Mouse (Mus musculus): ENCODE measurements around the gene Igdcc4.

Igdcc4 gene

GRCm38 (mm10) chr9:65113694-65114093 is 12.4 kb downstream of the Igdcc4 start:
- DNase-seq: no peak

GRCm38 (mm10) chr9:65115891-65116290 is 14.6 kb downstream of the Igdcc4 start:
- DNase-seq: no peak

GRCm38 (mm10) chr9:65117516-65117915 is 16.2 kb downstream of the Igdcc4 start:
- DNase-seq: no peak

- DNase-seq: peak; percentile 91 to 92
These were observed 19.6 kb downstream of the Igdcc4 start for GRCm38 (mm10) chr9:65120935-65121334.

GRCm38 (mm10) chr9:65122545-65122944 is 21.3 kb downstream of the Igdcc4 start:
- peak; percentile 51 to 54 for DNase-seq

- DNase-seq: peak; percentile 85 to 86
These were observed 22.4 kb downstream of the Igdcc4 start for GRCm38 (mm10) chr9:65123552-65124168.

GRCm38 (mm10) chr9:65128123-65128815 is 27.0 kb downstream of the Igdcc4 start:
- peak; percentile 70 for DNase-seq

- DNase-seq: no peak
These were observed 30.4 kb downstream of the Igdcc4 start for GRCm38 (mm10) chr9:65131717-65132116.

GRCm38 (mm10) chr9:65133739-65134138 is 32.5 kb downstream of the Igdcc4 start:
- peak; percentile 92 to 95 for DNase-seq

GRCm38 (mm10) chr9:65135126-65135525 is 33.8 kb downstream of the Igdcc4 start:
- DNase-seq: peak; percentile 61 to 62

- no peak for DNase-seq
These were observed 39.2 kb downstream of the Igdcc4 start for GRCm38 (mm10) chr9:65140491-65140890.

- peak; percentile 70 to 81 for DNase-seq
These were observed 39.6 kb downstream of the Igdcc4 start, which contains the start of gene Igdcc3 for GRCm38 (mm10) chr9:65140936-65141305. Gene Igdcc3, plus strand, starts transcription at chr9:65141189.

GRCm38 (mm10) chr9:65141306-65141975 is 40.2 kb downstream of the Igdcc4 start:
- peak; percentile 68 to 73 for DNase-seq

GRCm38 (mm10) chr9:65141976-65142318 is 40.7 kb downstream of the Igdcc4 start:
- peak in 1 of 2 experiments; percentile 53 for DNase-seq

- DNase-seq: peak; percentile 38 to 52
These were observed 41.1 kb downstream of the Igdcc4 start for GRCm38 (mm10) chr9:65142399-65142798.

GRCm38 (mm10) chr9:65146001-65146400 is 44.7 kb downstream of the Igdcc4 start:
- DNase-seq: peak in 1 of 2 experiments; percentile 56

- DNase-seq: no peak
These were observed 47.2 kb downstream of the Igdcc4 start for GRCm38 (mm10) chr9:65148507-65148906.

- no peak for DNase-seq
These were observed 51.5 kb downstream of the Igdcc4 start for GRCm38 (mm10) chr9:65152711-65153330.

- peak in 1 of 2 experiments; percentile 63 for DNase-seq
These were observed 52.0 kb downstream of the Igdcc4 start for GRCm38 (mm10) chr9:65153331-65153711.

- no peak for DNase-seq
These were observed 53.6 kb downstream of the Igdcc4 start for GRCm38 (mm10) chr9:65154692-65155455.

- peak in 1 of 2 experiments; percentile 34 for DNase-seq
These were observed 55.3 kb downstream of the Igdcc4 start for GRCm38 (mm10) chr9:65156604-65157003.

GRCm38 (mm10) chr9:65157631-65158030 is 56.3 kb downstream of the Igdcc4 start:
- DNase-seq: no peak

- DNase-seq: no peak
These were observed 59.9 kb downstream of the Igdcc4 start for GRCm38 (mm10) chr9:65161188-65161587.

All from cerebellum, postnatal 10 days (tissue).